Mouse (Mus musculus): ENCODE measurements around the gene Slc26a1.

GRCm38 (mm10) chr5:108680871-108681270 is 5.5 kb upstream of the Slc26a1 start:
- no peak for TF ChIP-seq POLR2A (IDR thresholded peaks at IDR 0.05; ENCODE audit: low read depth, low read length)
- TF ChIP-seq CTCF (IDR thresholded peaks at IDR 0.05; ENCODE audit: borderline replicate concordance, insufficient read depth, low read length): no peak

All from embryonic fibroblast, embryonic 13.5 days (primary cell).